Mouse (Mus musculus) lung, postnatal 0 days (tissue): Measurements from ENCODE around the gene Mmp11.

Experiments
- CTCF ChIP-seq: IDR thresholded peaks from 2 replicates; pipeline ENCODE4 v1.5.1; 2016; ENCODE audit warnings: antibody characterized with exemption, mild to moderate bottlenecking
- EP300 ChIP-seq: IDR thresholded peaks from 2 replicates; pipeline ENCODE4 v1.6.1; 2016; ENCODE audit warnings: antibody characterized with exemption, mild to moderate bottlenecking, control low read depth

- no peak for TF ChIP-seq CTCF
- no peak for TF ChIP-seq EP300
Measured at GRCm38 (mm10) chr10:75937851-75938643, 1.8 kb upstream of the Mmp11 start.
